Mouse (Mus musculus) embryo, embryonic 10.5 days (tissue): Measurements from ENCODE around the gene Fxyd4.

Experiments used
- DNase-seq: peaks from one replicate; pipeline ENCODE4 v3.0.0-alpha.2; 2015; ENCODE audit warnings: low spot score

Gene Fxyd4

DNA sequence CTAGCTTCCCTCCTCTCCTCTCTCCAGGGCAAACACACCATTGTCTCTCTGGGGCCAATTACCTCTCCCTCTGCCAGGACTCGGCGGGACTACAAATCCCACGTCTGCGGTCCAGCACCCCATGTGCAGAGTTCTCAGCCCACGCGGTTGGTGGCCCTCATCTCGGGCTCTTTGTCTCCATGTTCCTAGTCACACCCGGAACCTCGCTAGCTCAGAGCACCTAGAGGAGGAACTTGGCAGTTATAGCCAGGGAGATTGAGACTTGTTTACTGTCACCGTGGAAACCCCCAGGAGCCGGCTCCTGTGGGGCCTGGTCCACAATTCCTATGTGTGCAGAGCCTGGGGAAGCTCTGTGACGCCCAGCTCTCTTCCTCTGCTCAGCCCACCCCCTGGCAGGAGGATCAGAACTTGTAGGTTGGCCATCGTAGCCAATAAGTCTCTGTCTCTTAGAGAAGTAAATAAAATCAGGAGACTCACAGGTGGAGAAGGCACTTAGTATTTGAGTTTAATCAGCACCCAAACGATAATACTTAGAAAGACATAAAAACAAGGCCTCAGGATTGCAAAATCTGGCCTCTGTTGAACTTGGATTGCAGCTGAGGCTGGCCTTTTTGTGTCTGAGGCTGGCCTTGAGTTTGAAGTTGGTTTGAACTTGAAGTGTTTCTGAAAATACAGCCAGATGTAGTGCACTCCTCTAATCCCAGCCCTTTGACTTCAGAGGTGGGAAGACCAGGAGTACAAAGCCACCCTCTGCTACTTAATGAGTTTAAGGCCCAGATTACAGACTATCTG is 45.9 kb downstream of the Fxyd4 start:
- no peak for DNase-seq

DNA sequence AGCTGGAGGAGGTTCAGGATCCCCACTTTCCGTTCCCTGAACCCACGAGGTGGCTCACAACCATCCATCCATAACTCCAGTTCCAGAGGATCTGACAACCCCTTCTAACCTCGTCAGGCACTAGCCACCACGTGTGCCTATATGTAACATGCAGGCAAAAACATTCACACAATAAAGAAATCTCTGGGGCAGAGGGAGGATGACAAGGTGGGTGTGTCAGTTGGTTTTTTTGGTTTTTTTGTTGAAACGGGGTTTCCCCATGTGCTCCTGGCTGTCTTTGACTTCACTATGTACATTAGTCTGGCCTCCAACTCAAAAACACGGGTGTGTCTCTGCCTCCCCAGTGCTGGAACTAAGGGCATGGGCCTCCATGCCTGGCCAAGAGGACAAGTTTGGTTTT is 47.2 kb downstream of the Fxyd4 start:
- DNase-seq, result no peak

DNA sequence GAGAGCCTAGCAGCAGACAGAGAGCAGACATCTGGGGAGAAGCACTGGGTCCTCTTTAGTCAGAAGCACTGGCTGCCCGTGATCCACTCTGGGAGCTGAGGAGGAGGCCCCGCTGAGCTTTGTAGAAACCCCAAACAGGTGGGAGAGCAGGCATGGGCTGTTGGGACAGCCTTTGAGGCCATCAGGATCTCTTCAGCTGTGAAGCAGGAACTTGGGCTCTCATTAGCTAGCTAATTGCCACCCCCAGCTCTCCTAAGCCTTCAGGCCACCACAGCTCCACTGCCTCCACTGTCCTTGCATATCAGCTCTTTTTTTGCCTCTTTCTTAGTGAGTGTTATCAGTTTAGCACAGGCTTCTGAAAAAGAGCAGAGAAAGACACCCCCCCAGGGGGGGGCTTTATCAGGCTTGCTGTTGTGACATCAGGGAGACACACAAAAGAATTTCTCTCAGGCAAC is 48.8 kb downstream of the Fxyd4 start:
- no peak for DNase-seq

DNA sequence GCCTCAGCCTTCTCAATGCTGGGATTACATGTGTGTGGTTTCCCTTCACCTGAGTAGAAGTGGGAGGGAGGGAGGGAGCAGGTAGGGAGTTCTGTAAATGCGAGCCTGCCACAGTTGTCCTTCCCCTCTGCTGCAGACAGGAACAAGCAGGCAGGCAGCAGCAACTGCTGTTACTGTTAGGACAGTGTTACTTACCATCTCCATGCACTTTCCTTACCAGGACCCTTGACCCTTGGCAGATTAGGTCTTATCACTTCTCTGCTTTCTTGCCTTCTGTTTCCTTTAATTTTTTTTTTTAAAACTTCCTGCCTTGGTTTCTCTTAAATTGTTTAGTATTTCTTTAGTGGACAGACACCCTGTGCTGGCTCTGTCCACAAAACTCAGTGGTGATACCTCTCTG is 49.5 kb downstream of the Fxyd4 start:
- no peak for DNase-seq

DNA sequence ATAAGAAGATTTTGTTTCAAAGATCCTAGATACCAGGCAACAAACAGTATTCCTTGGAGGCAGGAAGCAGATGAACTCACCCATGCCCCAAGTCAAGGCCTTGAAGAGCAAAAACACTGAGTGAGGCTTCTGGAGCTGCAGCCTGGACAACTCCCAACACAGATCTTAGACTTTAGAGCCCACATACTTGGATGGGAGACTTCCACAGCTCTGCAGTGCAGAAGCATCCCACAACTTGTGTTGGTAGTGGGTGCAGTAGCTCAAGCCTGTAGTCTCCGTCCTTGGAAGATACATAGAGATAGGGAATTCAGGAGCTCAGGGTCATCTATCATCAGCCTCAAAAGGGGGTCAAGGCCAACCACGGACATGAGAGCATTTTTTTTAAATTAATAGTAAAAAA is 51.5 kb downstream of the Fxyd4 start:
- DNase-seq, result no peak
